Comparison of ENCODE assay signal across 7 mouse cellular contexts in the genomic region with DNA sequence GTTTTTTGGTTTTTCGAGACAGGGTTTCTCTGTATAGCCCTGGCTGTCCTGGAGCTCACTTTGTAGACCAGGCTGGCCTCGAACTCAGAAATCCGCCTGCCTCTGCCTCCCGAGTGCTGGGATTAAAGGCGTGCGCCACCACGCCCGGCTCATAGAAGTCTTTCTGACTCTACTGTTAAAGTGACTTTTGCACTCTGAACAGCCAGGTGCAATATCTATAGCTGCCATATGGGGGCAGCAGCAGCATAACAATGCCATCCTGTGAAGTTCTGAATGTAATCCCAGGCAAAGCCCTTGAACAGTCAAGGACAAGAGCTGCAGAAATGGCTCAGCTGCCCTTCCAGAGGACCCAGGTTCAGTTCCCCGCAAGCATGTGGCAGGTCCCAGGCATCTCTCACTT. TPM values are rescaled to one million over a fixed set of nuclear protein-coding genes. Genes with fewer than 3 reads are reported as not detected.
A peak's percentile ranks its signal among the peaks of the same experiment; 100 is the strongest.
DNase-seq lines count a peak whose midpoint lies in the region; ATAC-seq lines count a peak whose summit lies in the region.
"Not testable (repeated sequence)": the region's sequence is repeated elsewhere in the genome, so short reads cannot be mapped to it uniquely, and the experiment has no call there.

No protein-coding gene starts in this region.

- intact Hi-C loops in gastrocnemius, postnatal 36 days (cut with DNase I), result not testable (repeated sequence)

- DNase-seq in adrenal gland, adult 18-20 months (ENCODE audit: low spot score in 2 of 2), result peak; percentile 77 to 78
- DNase-seq in embryo, embryonic 10 days (ENCODE audit: low spot score), result peak; percentile 86
- DNase-seq in gastrocnemius, postnatal 36 days, result peak; percentile 68 to 72
- DNase-seq in left cerebral cortex, adult 8-10 months (ENCODE audit: low spot score in 2 of 2), result peak; percentile 35 to 64
- DNase-seq in mesoderm, embryonic 11.5 days (ENCODE audit: low read depth, low spot score), result peak; percentile 83
- peak; percentile 83 for DNase-seq in skeletal muscle tissue, adult 2 months (ENCODE audit: low read depth, low spot score)

- peak; percentile 58 for ATAC-seq in inflammation-experienced regulatory T-cells, adult 6 months

RNA-seq across cellular contexts. Expression of gene Nexn, which starts 6.7 kb away (rescaled TPM):
- 1 to 10 TPM; 4.3 to 5.8 TPM for total RNA-seq in adrenal gland, adult 18-20 months (2021)
- total RNA-seq in gastrocnemius, postnatal 36 days (2021), result 100 to 1,000 TPM; 345 to 363 TPM
- polyA plus RNA-seq in inflammation-experienced regulatory T-cells, adult 6 months (2017; shearing (Covaris generic)), result 1 to 10 TPM; 1.3 to 5.6 (median 2.8) TPM
- 1 to 10 TPM; 6.5 to 9.8 (median 7.7) TPM for total RNA-seq in left cerebral cortex, adult 8-10 months (2022)

RNA-seq across cellular contexts. Expression of gene Fubp1, which starts 49.2 kb away (rescaled TPM):
- total RNA-seq in adrenal gland, adult 18-20 months (2021), result 100 to 1,000 TPM; 107 to 113 TPM
- 10 to 100 TPM; 21.5 to 30.1 TPM for total RNA-seq in gastrocnemius, postnatal 36 days (2021)
- 100 to 1,000 TPM; 197 to 282 (median 262) TPM for polyA plus RNA-seq in inflammation-experienced regulatory T-cells, adult 6 months (2017; shearing (Covaris generic))
- 100 to 1,000 TPM in 3 of 4 experiments, 10 to 100 TPM in 1; 98.9 to 115 (median 104) TPM for total RNA-seq in left cerebral cortex, adult 8-10 months (2022)

RNA-seq across cellular contexts. Expression of gene Dnajb4, which starts 49.3 kb away (rescaled TPM):
- total RNA-seq in adrenal gland, adult 18-20 months (2021), result 10 to 100 TPM; 75.4 to 76.8 TPM
- 10 to 100 TPM; 46.6 to 52.2 TPM for total RNA-seq in gastrocnemius, postnatal 36 days (2021)
- polyA plus RNA-seq in inflammation-experienced regulatory T-cells, adult 6 months (2017; shearing (Covaris generic)), result 1 to 10 TPM; 4.6 to 6.1 (median 5.8) TPM
- total RNA-seq in left cerebral cortex, adult 8-10 months (2022), result 10 to 100 TPM; 62.7 to 70.1 (median 65.9) TPM

Comparison
In these comparisons a context has a peak if more than half of its experiments do, and no peak if none do; other contexts are left out.
1. Peak in every context shown above with its lines: DNase-seq and ATAC-seq.
2. RNA of gene Nexn, which starts 6.7 kb away (total RNA-seq): 345 to 363 TPM in gastrocnemius, postnatal 36 days; 6.5 to 9.8 TPM in left cerebral cortex, adult 8-10 months and 4.3 to 5.8 TPM in adrenal gland, adult 18-20 months; every median in the first group is over 10 times any median in the second.